Mouse (Mus musculus): ENCODE measurements around the gene Bud23.

DNA sequence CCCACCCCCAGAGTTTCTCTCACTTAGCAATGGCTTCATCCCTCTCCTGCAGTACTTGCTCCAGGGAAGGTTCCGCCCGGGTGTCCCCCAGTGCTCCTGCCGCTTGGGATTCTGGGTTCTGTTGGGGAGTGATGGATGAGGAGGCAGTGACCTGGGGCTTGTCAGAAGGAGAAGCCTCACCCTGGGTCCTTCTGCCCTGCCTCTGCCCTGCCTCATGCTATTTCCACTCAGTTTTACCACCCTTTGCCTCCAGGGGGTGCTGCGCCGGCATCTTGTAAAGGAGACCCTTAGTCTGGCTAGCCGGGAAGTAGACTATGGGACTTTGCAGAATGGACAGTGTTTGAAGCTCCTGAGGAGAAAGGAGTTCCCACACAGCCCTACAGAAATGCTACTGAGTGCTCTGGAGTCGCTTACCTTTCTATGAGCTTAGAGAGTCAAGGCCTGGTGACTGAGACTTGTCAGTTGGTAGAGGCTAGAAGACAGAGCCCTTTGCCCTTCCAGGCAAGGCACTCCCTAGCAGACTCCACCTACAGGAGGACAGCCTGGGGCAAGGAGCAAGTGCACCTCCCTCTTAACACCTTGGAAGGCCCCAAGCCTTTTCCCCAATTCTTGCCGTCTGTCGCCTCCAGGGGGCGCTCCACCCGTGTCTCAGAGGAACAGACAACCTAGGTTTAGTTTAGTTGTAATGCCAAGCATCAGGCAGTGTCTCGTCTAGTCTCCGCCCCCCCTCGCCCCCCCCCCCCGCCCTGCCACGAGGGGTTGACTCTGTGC lies 51.9 kb downstream of the Bud23 start:
- TF ChIP-seq EP300 (IDR thresholded peaks at IDR 0.05; ENCODE audit: low read depth) (no peak), CTCF (IDR thresholded peaks at IDR 0.05; ENCODE audit: low read depth) (peak; percentile 84)
